ENCODE assay signal across 12 mouse cellular contexts in genomic region chr3:144013481-144014125, GRCm38 (mm10).
"Had no signal": no experiment of that assay in that cellular context is flagged by ENCODE, and none has a peak within 500 bp of the region (broad histone marks: within the 10 kb centered on the region; RNA-seq: fewer than 3 reads in every experiment).

No protein-coding gene starts in this region.

- H3K36me3 ChIP-seq: liver, embryonic 13.5 days; midbrain, embryonic 12.5 days had no signal

- H3K27me3 ChIP-seq: liver, embryonic 13.5 days; midbrain, embryonic 12.5 days had no signal

- DNase-seq: kidney, adult 11 months; kidney, adult 8-10 months; kidney, postnatal 14 days; layer of hippocampus, adult 9-11 months; liver, embryonic 13.5 days; lung, adult 2 months; lung, postnatal 14 days; lung, postnatal 4 days; thymus, adult 2 months; thymus, postnatal 4 days had no signal

- H3K4me1 ChIP-seq: liver, embryonic 13.5 days had no signal

- H3K4me2 ChIP-seq: liver, embryonic 13.5 days; midbrain, embryonic 12.5 days had no signal

- H3K27ac ChIP-seq: liver, embryonic 13.5 days; midbrain, embryonic 12.5 days; stomach, postnatal 0 days had no signal

- H3K4me3 ChIP-seq: liver, embryonic 13.5 days; midbrain, embryonic 12.5 days had no signal

- H3K9ac ChIP-seq: liver, embryonic 13.5 days; midbrain, embryonic 12.5 days had no signal

- H3K9me3 ChIP-seq: liver, embryonic 13.5 days; midbrain, embryonic 12.5 days had no signal
